14 mouse cellular contexts compared by ENCODE assay signal in the genomic region with DNA sequence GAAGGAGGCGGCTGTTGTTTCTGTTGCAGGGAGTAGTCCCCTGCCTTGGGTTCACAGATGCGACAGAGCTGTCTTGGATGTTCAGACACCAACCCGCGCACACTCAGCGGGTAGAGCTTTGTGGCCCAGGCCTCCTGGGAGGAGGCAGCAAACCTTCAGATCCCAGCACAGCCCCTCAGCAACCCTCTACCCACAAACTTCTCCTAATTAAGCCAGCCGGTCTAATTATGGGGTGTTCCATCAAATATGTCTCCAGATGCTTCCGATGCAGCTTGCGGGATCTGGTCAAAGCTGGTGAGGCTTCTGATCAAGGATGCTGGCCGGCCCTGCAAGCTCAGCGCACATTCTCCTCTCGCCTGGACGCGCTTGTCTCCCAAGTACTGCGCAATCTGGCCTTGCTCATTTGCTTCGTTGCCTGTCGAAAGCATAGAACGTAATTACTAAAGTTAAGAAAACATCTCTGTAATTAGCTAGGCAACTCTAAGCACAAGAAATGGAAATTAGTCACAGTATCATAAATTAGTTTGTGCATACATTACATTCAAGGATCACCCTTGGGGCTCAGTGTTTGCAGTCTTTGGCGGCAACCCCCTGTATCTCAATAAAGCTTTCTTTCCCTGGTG.
DNase-seq lines count a peak whose midpoint lies in the region; ATAC-seq lines count a peak whose summit lies in the region.
"Had no signal": no experiment of that assay in that cellular context is flagged by ENCODE, and none has a peak within 500 bp of the region (broad histone marks: within the 10 kb centered on the region; RNA-seq: fewer than 3 reads in every experiment).

No protein-coding gene starts in this region.

- no peak overlapping the region for H3K9ac ChIP-seq in embryonic facial prominence, embryonic 11.5 days (replicated peaks; ENCODE audit: low read length)
- H3K9ac ChIP-seq in embryonic facial prominence, embryonic 15.5 days: no peak overlapping the region
- no peak overlapping the region for H3K9ac ChIP-seq in hindbrain, embryonic 15.5 days
- 0 out of 2 replicates have a peak overlapping the region, but pooled peaks have one; percentile 23 for H3K9ac ChIP-seq in neural tube, embryonic 13.5 days
- H3K9ac ChIP-seq: limb, embryonic 15.5 days had no signal

- H3K4me3 ChIP-seq in embryonic facial prominence, embryonic 11.5 days (ENCODE audit: low read depth, low read length): no peak overlapping the region
- no peak overlapping the region for H3K4me3 ChIP-seq in embryonic facial prominence, embryonic 10.5 days
- H3K4me3 ChIP-seq in embryonic facial prominence, embryonic 15.5 days (replicated peaks): no peak overlapping the region
- no peak overlapping the region for H3K4me3 ChIP-seq in hindbrain, embryonic 15.5 days
- H3K4me3 ChIP-seq in neural tube, embryonic 13.5 days: no peak overlapping the region
- H3K4me3 ChIP-seq: limb, embryonic 15.5 days had no signal

- H3K4me1 ChIP-seq in embryonic facial prominence, embryonic 11.5 days (ENCODE audit: control insufficient read depth, insufficient read depth, low read length): no peaks in the 10 kb centered on the region
- peaks cover 10% of the 10 kb centered on the region; the same call in 1 of the 2 replicates for H3K4me1 ChIP-seq in embryonic facial prominence, embryonic 10.5 days
- no peaks in the 10 kb centered on the region for H3K4me1 ChIP-seq in embryonic facial prominence, embryonic 15.5 days
- H3K4me1 ChIP-seq in hindbrain, embryonic 15.5 days (replicated peaks): peaks cover 29% of the 10 kb centered on the region
- H3K4me1 ChIP-seq in neural tube, embryonic 13.5 days (replicated peaks): peaks cover 42% of the 10 kb centered on the region
- H3K4me1 ChIP-seq: limb, embryonic 15.5 days had no signal

- no peak for DNase-seq in embryonic facial prominence, embryonic 11.5 days (ENCODE audit: low spot score)
- no peak for DNase-seq in embryonic facial prominence, embryonic 10.5 days (ENCODE audit: low spot score)
- DNase-seq in heart, postnatal 14 days: no peak
- DNase-seq in ovary, postnatal 36 days (ENCODE audit: low spot score): no peak
- no peak for DNase-seq in adrenal gland, adult 2 months
- DNase-seq: adrenal gland, postnatal 10 days; lung, adult 2 months; spleen, adult 18-20 months had no signal

- H3K27ac ChIP-seq in embryonic facial prominence, embryonic 11.5 days (replicated peaks; ENCODE audit: low read depth, low read length): no peak overlapping the region
- no peak overlapping the region for H3K27ac ChIP-seq in embryonic facial prominence, embryonic 10.5 days (replicated peaks)
- H3K27ac ChIP-seq in embryonic facial prominence, embryonic 15.5 days (replicated peaks): no peak overlapping the region; the same call in 1 of the 2 replicates
- H3K27ac ChIP-seq in hindbrain, embryonic 15.5 days (replicated peaks): peak overlapping the region; percentile 45
- H3K27ac ChIP-seq in neural tube, embryonic 13.5 days (replicated peaks): peak overlapping the region; percentile 54
- H3K27ac ChIP-seq: limb, embryonic 15.5 days; macrophage had no signal

- intact Hi-C loops in heart, postnatal 14 days (cut with DNase I): no loop called here

- WGBS in embryonic facial prominence, embryonic 11.5 days: 67% methylated on average over 18 of the region's 18 CpGs
- WGBS in embryonic facial prominence, embryonic 10.5 days: 70% methylated on average over 18 of the region's 18 CpGs
- 46% methylated on average over 18 of the region's 18 CpGs for WGBS in embryonic facial prominence, embryonic 15.5 days
- WGBS in hindbrain, embryonic 15.5 days: 31% methylated on average over 18 of the region's 18 CpGs
- 26% methylated on average over 18 of the region's 18 CpGs for WGBS in neural tube, embryonic 13.5 days

- no peak overlapping the region for H3K4me2 ChIP-seq in embryonic facial prominence, embryonic 11.5 days (ENCODE audit: low read depth, low read length)
- peak overlapping the region; percentile 19; the same call in 1 of the 2 replicates for H3K4me2 ChIP-seq in embryonic facial prominence, embryonic 15.5 days (replicated peaks)
- H3K4me2 ChIP-seq in hindbrain, embryonic 15.5 days: peak overlapping the region; percentile 36
- H3K4me2 ChIP-seq in neural tube, embryonic 13.5 days: peak overlapping the region; percentile 32
- H3K4me2 ChIP-seq: heart, embryonic 11.5 days; limb, embryonic 15.5 days had no signal

- H3K27me3 ChIP-seq in embryonic facial prominence, embryonic 11.5 days (ENCODE audit: control insufficient read depth, insufficient read depth, low read length): no peaks in the 10 kb centered on the region
- no peaks in the 10 kb centered on the region for H3K27me3 ChIP-seq in embryonic facial prominence, embryonic 10.5 days (replicated peaks; ENCODE audit: low read depth, poor library complexity, severe bottlenecking)
- H3K27me3 ChIP-seq in embryonic facial prominence, embryonic 15.5 days: no peaks in the 10 kb centered on the region
- 0 out of 2 replicates have a peak, but pooled peaks cover 3% of the 10 kb centered on the region for H3K27me3 ChIP-seq in hindbrain, embryonic 15.5 days
- peaks cover 7% of the 10 kb centered on the region; the same call in 1 of the 2 replicates for H3K27me3 ChIP-seq in neural tube, embryonic 13.5 days
- H3K27me3 ChIP-seq: limb, embryonic 15.5 days had no signal

- H3K36me3 ChIP-seq in embryonic facial prominence, embryonic 11.5 days (replicated peaks; ENCODE audit: control insufficient read depth, insufficient read depth, low read depth, low read length): no peaks in the 10 kb centered on the region
- H3K36me3 ChIP-seq in embryonic facial prominence, embryonic 10.5 days (replicated peaks): no peaks in the 10 kb centered on the region
- no peaks in the 10 kb centered on the region for H3K36me3 ChIP-seq in embryonic facial prominence, embryonic 15.5 days
- H3K36me3 ChIP-seq in hindbrain, embryonic 15.5 days: no peaks in the 10 kb centered on the region
- no peaks in the 10 kb centered on the region for H3K36me3 ChIP-seq in neural tube, embryonic 13.5 days
- H3K36me3 ChIP-seq: limb, embryonic 15.5 days had no signal

- H3K9me3 ChIP-seq in embryonic facial prominence, embryonic 11.5 days (replicated peaks; ENCODE audit: control insufficient read depth, low read length): no peaks in the 10 kb centered on the region
- no peaks in the 10 kb centered on the region for H3K9me3 ChIP-seq in embryonic facial prominence, embryonic 10.5 days
- H3K9me3 ChIP-seq in embryonic facial prominence, embryonic 15.5 days (replicated peaks): no peaks in the 10 kb centered on the region
- no peaks in the 10 kb centered on the region for H3K9me3 ChIP-seq in hindbrain, embryonic 15.5 days
- H3K9me3 ChIP-seq in neural tube, embryonic 13.5 days: no peaks in the 10 kb centered on the region
- H3K9me3 ChIP-seq: limb, embryonic 15.5 days had no signal

- 0 out of 2 replicates have a peak, but pooled peaks have one; percentile 36 for ATAC-seq in embryonic facial prominence, embryonic 11.5 days (replicated peaks; ENCODE audit: insufficient number of reproducible peaks, low FRiP score, low TSS enrichment, low read depth)
- no peak for ATAC-seq in embryonic facial prominence, embryonic 15.5 days (ENCODE audit: insufficient number of reproducible peaks, low FRiP score, low TSS enrichment, low read depth)
- ATAC-seq in hindbrain, embryonic 15.5 days (ENCODE audit: low FRiP score, low read depth): peak; percentile 36; the same call in 1 of the 2 replicates
- ATAC-seq in neural tube, embryonic 13.5 days (ENCODE audit: low read depth): peak; percentile 67

Comparison
In these comparisons a context has a peak if more than half of its experiments do, and no peak if none do; other contexts are left out.
1. H3K27ac ChIP-seq: peak in hindbrain, embryonic 15.5 days (single experiment) and neural tube, embryonic 13.5 days (single experiment); none in embryonic facial prominence, embryonic 11.5 days (single experiment), embryonic facial prominence, embryonic 10.5 days (single experiment) and embryonic facial prominence, embryonic 15.5 days (single experiment).